ENCODE assay signal across 8 mouse cellular contexts in the genomic region with DNA sequence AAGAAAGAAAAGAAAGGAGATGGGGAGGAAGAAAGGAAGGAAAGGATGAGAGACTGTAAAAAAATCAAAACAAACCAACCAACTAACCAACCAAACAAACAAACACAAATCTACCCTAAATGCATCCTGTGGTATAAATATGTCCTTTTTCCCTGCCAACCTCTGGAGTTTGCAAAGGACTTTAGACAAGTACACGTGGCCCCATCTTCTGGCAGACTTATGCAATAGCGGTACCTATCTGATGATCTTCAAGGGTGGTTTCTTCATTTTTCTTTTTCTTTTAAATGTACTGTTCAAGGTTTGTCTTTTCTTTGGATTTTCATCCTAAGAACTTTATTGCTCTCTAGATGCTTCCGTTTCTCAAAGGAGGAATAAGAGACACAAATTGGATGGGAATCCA.
DNase-seq lines count a peak whose midpoint lies in the region; ATAC-seq and TF ChIP-seq lines count a peak whose summit lies in the region.
"Had no signal": no experiment of that assay in that cellular context is flagged by ENCODE, and none has a peak within 500 bp of the region (broad histone marks: within the 10 kb centered on the region; RNA-seq: fewer than 3 reads in every experiment).

No protein-coding gene starts in this region.

- H3K79me2 ChIP-seq in CH12.LX (replicated peaks; ENCODE audit: control insufficient read depth, extremely low read depth, insufficient read depth, poor library complexity, severe bottlenecking), result no peaks in the 10 kb centered on the region

- no peak for TF ChIP-seq POLR2A in CH12.LX (IDR thresholded peaks at IDR 0.05; ENCODE audit: low read depth, low read length)

- in situ Hi-C loops in CH12.LX (cut with MboI; ENCODE audit: low pct_ligation_motif_present, low pct_unique_long_range_greater_than_20kb, low sequenced_read_pairs), result loop anchor here (10.0 to 25.0 kb wide), 4 partner anchors 123 to 1473 kb away; partner anchors contain the start of gene Cpeb2

- no peak overlapping the region for H3K4me2 ChIP-seq in kidney, embryonic 16.5 days (replicated peaks; ENCODE audit: low read depth, low read length)
- H3K4me2 ChIP-seq in CH12.LX (ENCODE audit: insufficient read depth, low read depth, poor library complexity, severe bottlenecking), result no peak overlapping the region
- H3K4me2 ChIP-seq: limb, embryonic 15.5 days had no signal

- dilution Hi-C loops in CH12.LX (cut with MboI; ENCODE audit: extremely low pct_ligation_motif_present, extremely low pct_unique_long_range_greater_than_20kb, low sequenced_read_pairs), result no loop called here

- H3K27ac ChIP-seq in kidney, embryonic 16.5 days (ENCODE audit: low read length), result no peak overlapping the region
- H3K27ac ChIP-seq in CH12.LX (ENCODE audit: insufficient read depth, low read depth), result no peak overlapping the region
- H3K27ac ChIP-seq: limb, embryonic 15.5 days had no signal

- H3K4me3 ChIP-seq in kidney, embryonic 16.5 days (ENCODE audit: low read length), result no peak overlapping the region
- H3K4me3 ChIP-seq in CH12.LX (replicated peaks in 1 of 3; ENCODE audit: low read depth in 2 of 3, low read length in 2 of 3, poor library complexity in 1 of 3), result no peak overlapping the region
- H3K4me3 ChIP-seq: limb, embryonic 15.5 days had no signal

- H3K9me3 ChIP-seq in kidney, embryonic 16.5 days (ENCODE audit: low read length), result no peaks in the 10 kb centered on the region
- no peaks in the 10 kb centered on the region for H3K9me3 ChIP-seq in CH12.LX (replicated peaks; ENCODE audit: low read length)
- H3K9me3 ChIP-seq: limb, embryonic 15.5 days had no signal

- no peaks in the 10 kb centered on the region for H3K27me3 ChIP-seq in kidney, embryonic 16.5 days (ENCODE audit: insufficient read depth, low read length)
- H3K27me3 ChIP-seq in CH12.LX (replicated peaks), result no peaks in the 10 kb centered on the region

- DNase-seq in kidney, adult 9 months, result peak; percentile 58
- DNase-seq in CH12.LX (ENCODE audit: extremely low read depth) (peak; percentile 57), MN1 (ENCODE audit: low spot score) (peak; percentile 67)
- DNase-seq in embryo, embryonic 9.5 days (ENCODE audit: extremely low spot score), result peak; percentile 41
- no peak for DNase-seq in left cerebral cortex, postnatal 36 days (ENCODE audit: low spot score in 2 of 2)

- H3K4me1 ChIP-seq in kidney, embryonic 16.5 days (ENCODE audit: insufficient read depth, low read length), result no peaks in the 10 kb centered on the region; the same call in 1 of the 2 replicates
- H3K4me1 ChIP-seq in CH12.LX (ENCODE audit: control insufficient read depth in 1 of 2, insufficient read depth in 2 of 2), result peaks cover 4 to 10% of the 10 kb centered on the region in 2 experiments

- H3K9ac ChIP-seq in kidney, embryonic 16.5 days (replicated peaks; ENCODE audit: low read length), result no peak overlapping the region
- no peak overlapping the region for H3K9ac ChIP-seq in CH12.LX (ENCODE audit: insufficient read depth, low read depth)
- H3K9ac ChIP-seq: limb, embryonic 15.5 days had no signal

- ATAC-seq in kidney, embryonic 16.5 days (ENCODE audit: low FRiP score, low TSS enrichment), result no peak
- ATAC-seq in megakaryocyte, adult 5-6 weeks (ENCODE audit: poor library complexity, severe bottlenecking), result peak; percentile 71

- TF ChIP-seq RAD21 in CH12.LX (IDR thresholded peaks at IDR 0.05; ENCODE audit: low read depth, low read length), result peak; percentile 90

- intact Hi-C loops in left cerebral cortex, postnatal 36 days (cut with DNase I), result no loop called here

- 55% methylated on average over 3 of the region's 3 CpGs for WGBS in kidney, embryonic 16.5 days

- peak; percentile 11 to 78; a peak in 2 of 4 replicates for TF ChIP-seq CTCF in CH12.LX (conservative IDR thresholded peaks at IDR 0.05 in 1 of 2, IDR thresholded peaks at IDR 0.05 in 1 of 2; ENCODE audit: low read depth in 2 of 2, low read length in 2 of 2)

- no peaks in the 10 kb centered on the region for H3K36me3 ChIP-seq in kidney, embryonic 16.5 days (ENCODE audit: insufficient read depth, low read length)
- no peaks in the 10 kb centered on the region for H3K36me3 ChIP-seq in CH12.LX (replicated peaks in 1 of 2; ENCODE audit: control insufficient read depth in 1 of 2, insufficient read depth in 1 of 2, low read length in 1 of 2)
- H3K36me3 ChIP-seq: limb, embryonic 15.5 days had no signal

- TF ChIP-seq EP300 in CH12.LX (IDR thresholded peaks at IDR 0.05; ENCODE audit: low read length), result no peak

TF ChIP-seq in CH12.LX, 34 proteins besides CTCF, POLR2A, EP300 and RAD21:
- TF ChIP-seq IRF4 (IDR thresholded peaks at IDR 0.05; ENCODE audit: low read depth, low read length) (no peak), ZC3H11A (IDR thresholded peaks at IDR 0.05; ENCODE audit: low read depth, low read length) (peak; percentile 45), ELF1 (IDR thresholded peaks at IDR 0.05; ENCODE audit: low read depth, low read length) (no peak), MAX (IDR thresholded peaks at IDR 0.05; ENCODE audit: low read length) (0 out of 2 replicates have a peak, but pooled peaks have one; percentile 38), SMC3 (IDR thresholded peaks at IDR 0.05; ENCODE audit: low read depth, low read length) (peak; percentile 84), RCOR1 (conservative IDR thresholded peaks at IDR 0.05; ENCODE audit: low read depth, low read length) (no peak)

Comparison
In these comparisons a context has a peak if more than half of its experiments do, and no peak if none do; other contexts are left out.
1. DNase-seq: peak in kidney, adult 9 months (single experiment), CH12.LX (single experiment), MN1 (single experiment) and embryo, embryonic 9.5 days (single experiment); none in left cerebral cortex, postnatal 36 days (0 of 2).